Mouse (Mus musculus): ENCODE data around the gene Car8. TPM values are rescaled to one million over a fixed set of nuclear protein-coding genes. Genes with fewer than 3 reads are reported as not detected.
"Not testable (repeated sequence)": the region's sequence is repeated elsewhere in the genome, so short reads cannot be mapped to it uniquely, and the experiment has no call there.

The Car8 gene
- total and polyA plus RNA-seq, 3 experiments = 0.31 TPM; not detected in 1

- H3K4me3 ChIP-seq (ENCODE audit: control insufficient read depth in 1 of 2, insufficient read depth in 1 of 2, low read depth in 2 of 2, low read length in 2 of 2) = no peak overlapping the region
- TF ChIP-seq UBTF (IDR thresholded peaks at IDR 0.05; ENCODE audit: borderline replicate concordance, insufficient read depth, low read depth, low read length) (no peak), POLR2AphosphoS2 (IDR thresholded peaks at IDR 0.05; ENCODE audit: low read length) (no peak), ETS1 (IDR thresholded peaks at IDR 0.05; ENCODE audit: low read depth, low read length) (no peak), RAD21 (IDR thresholded peaks at IDR 0.05; ENCODE audit: low read depth, low read length) (no peak), NRF1 (IDR thresholded peaks at IDR 0.05; ENCODE audit: insufficient read depth, low read depth, low read length, poor library complexity, severe bottlenecking) (no peak), NELFE (IDR thresholded peaks at IDR 0.05; ENCODE audit: low read depth, low read length) (no peak), ZKSCAN1 (IDR thresholded peaks at IDR 0.05; ENCODE audit: low read depth, low read length) (no peak), USF1 (IDR thresholded peaks at IDR 0.05; ENCODE audit: low read depth, low read length) (no peak), HCFC1 (IDR thresholded peaks at IDR 0.05; ENCODE audit: low read depth, low read length) (no peak), RCOR1 (IDR thresholded peaks at IDR 0.05; ENCODE audit: low read depth, low read length) (no peak), CHD1 (IDR thresholded peaks at IDR 0.05; ENCODE audit: low read depth, low read length) (no peak), MAX (IDR thresholded peaks at IDR 0.05; ENCODE audit: low read length) (no peak), ELF1 (IDR thresholded peaks at IDR 0.05; ENCODE audit: low read depth, low read length) (no peak), JUND (IDR thresholded peaks at IDR 0.05; ENCODE audit: low read depth, low read length) (no peak), GATA1 (IDR thresholded peaks at IDR 0.05; ENCODE audit: low read depth, low read length) (no peak), POLR2A (IDR thresholded peaks at IDR 0.05; ENCODE audit: control insufficient read depth in 1 of 2, insufficient read depth in 1 of 2, low read depth in 1 of 2, low read length in 2 of 2, poor library complexity in 1 of 2) (no peak), GABPA (IDR thresholded peaks at IDR 0.05; ENCODE audit: low read depth, low read length) (no peak), TBP (IDR thresholded peaks at IDR 0.05; ENCODE audit: low read depth, low read length) (no peak), ZMIZ1 (IDR thresholded peaks at IDR 0.05; ENCODE audit: low read depth, low read length) (no peak)
- no peaks in the 10 kb centered on the region for H3K9me3 ChIP-seq (replicated peaks; ENCODE audit: insufficient read depth, low read length)
- H3K4me1 ChIP-seq (ENCODE audit: control insufficient read depth in 1 of 2, insufficient read depth in 2 of 2, low read length in 2 of 2) = no peaks in the 10 kb centered on the region
- no peaks in the 10 kb centered on the region for H3K79me2 ChIP-seq (ENCODE audit: control insufficient read depth, insufficient read depth, low read length, poor library complexity)
- no peaks in the 10 kb centered on the region for H3K36me3 ChIP-seq (ENCODE audit: control insufficient read depth in 1 of 2, insufficient read depth in 2 of 2, low read length in 2 of 2)
- no peak for DNase-seq (ENCODE audit: low read depth, low spot score)
- no peak overlapping the region for H3K27ac ChIP-seq (ENCODE audit: control insufficient read depth, low read depth, low read length)
- H3K9ac ChIP-seq (ENCODE audit: control insufficient read depth, low read depth, low read length, poor library complexity, severe bottlenecking) = no peak overlapping the region
- no peaks in the 10 kb centered on the region for H3K27me3 ChIP-seq (ENCODE audit: control insufficient read depth in 1 of 2, insufficient read depth in 2 of 2, low read length in 2 of 2)
These were observed 140.8 kb downstream of the Car8 start for GRCm38 (mm10) chr4:8098084-8098483.

GRCm38 (mm10) chr4:8097683-8098082 lies 141.2 kb downstream of the Car8 start:
- no peak overlapping the region for H3K4me3 ChIP-seq (ENCODE audit: control insufficient read depth in 1 of 2, insufficient read depth in 1 of 2, low read depth in 2 of 2, low read length in 2 of 2)
- H3K9ac ChIP-seq (ENCODE audit: control insufficient read depth, low read depth, low read length, poor library complexity, severe bottlenecking) = no peak overlapping the region
- H3K79me2 ChIP-seq (ENCODE audit: control insufficient read depth, insufficient read depth, low read length, poor library complexity) = no peaks in the 10 kb centered on the region
- H3K36me3 ChIP-seq (ENCODE audit: control insufficient read depth in 1 of 2, insufficient read depth in 2 of 2, low read length in 2 of 2) = no peaks in the 10 kb centered on the region
- no peak for DNase-seq (ENCODE audit: low read depth, low spot score)
- H3K27ac ChIP-seq (ENCODE audit: control insufficient read depth, low read depth, low read length) = no peak overlapping the region
- H3K9me3 ChIP-seq (replicated peaks; ENCODE audit: insufficient read depth, low read length) = no peaks in the 10 kb centered on the region
- no peaks in the 10 kb centered on the region for H3K27me3 ChIP-seq (ENCODE audit: control insufficient read depth in 1 of 2, insufficient read depth in 2 of 2, low read length in 2 of 2)
- no peaks in the 10 kb centered on the region for H3K4me1 ChIP-seq (ENCODE audit: control insufficient read depth in 1 of 2, insufficient read depth in 2 of 2, low read length in 2 of 2)
- TF ChIP-seq UBTF (IDR thresholded peaks at IDR 0.05; ENCODE audit: borderline replicate concordance, insufficient read depth, low read depth, low read length) (no peak), TBP (IDR thresholded peaks at IDR 0.05; ENCODE audit: low read depth, low read length) (no peak), HCFC1 (IDR thresholded peaks at IDR 0.05; ENCODE audit: low read depth, low read length) (no peak), EP300 (IDR thresholded peaks at IDR 0.05; ENCODE audit: low read depth in 1 of 2, low read length in 2 of 2) (no peak), USF1 (IDR thresholded peaks at IDR 0.05; ENCODE audit: low read depth, low read length) (no peak), CHD1 (IDR thresholded peaks at IDR 0.05; ENCODE audit: low read depth, low read length) (no peak)

- H3K4me3 ChIP-seq (ENCODE audit: control insufficient read depth in 1 of 2, insufficient read depth in 1 of 2, low read depth in 2 of 2, low read length in 2 of 2); H3K9me3 ChIP-seq (replicated peaks; ENCODE audit: insufficient read depth, low read length); H3K79me2 ChIP-seq (ENCODE audit: control insufficient read depth, insufficient read depth, low read length, poor library complexity); H3K36me3 ChIP-seq (ENCODE audit: control insufficient read depth in 1 of 2, insufficient read depth in 2 of 2, low read length in 2 of 2); DNase-seq (ENCODE audit: low read depth, low spot score); H3K9ac ChIP-seq (ENCODE audit: control insufficient read depth, low read depth, low read length, poor library complexity, severe bottlenecking); H3K27ac ChIP-seq (ENCODE audit: control insufficient read depth, low read depth, low read length); H3K27me3 ChIP-seq (ENCODE audit: control insufficient read depth in 1 of 2, insufficient read depth in 2 of 2, low read length in 2 of 2); H3K4me1 ChIP-seq (ENCODE audit: control insufficient read depth in 1 of 2, insufficient read depth in 2 of 2, low read length in 2 of 2): not testable (repeated sequence)
These were observed 145.3 kb downstream of the Car8 start for GRCm38 (mm10) chr4:8093566-8093965.

Measured in MEL (cell line).